Mouse (Mus musculus) heart, postnatal 36 days (tissue): ENCODE data around the gene Kbtbd12. TPM values are rescaled to one million over a fixed set of nuclear protein-coding genes. Genes with fewer than 3 reads are reported as not detected.

Source experiments
- DNase-seq, 2 experiments: peaks; one replicate each; pipeline ENCODE4 v3.0.0; 2021 to 2022
- intact Hi-C: fragments of 180-260 bp; cut with DNase I; formaldehyde crosslinking; loops from one replicate; pipeline ENCODE4 v1.15.1; 2025
- total RNA-seq, 2 experiments: library from RNA; stranded (reverse); gene quantifications; 2 replicates each; pipeline ENCODE4 v1.2.3; 2021

Kbtbd12 gene
- 10 to 100 TPM; 30.3 to 39.1 TPM for total RNA-seq

GRCm38 (mm10) chr6:88637611-88638301 is at the start of gene Kbtbd12:
Gene Kbtbd12 (minus strand): TSS chr6:88637950.
- DNase-seq: no peak
- intact Hi-C loops: no loop called here

GRCm38 (mm10) chr6:88683380-88684053 is 45.8 kb upstream of the Kbtbd12 start:
- no peak for DNase-seq
- intact Hi-C loops: no loop called here

- intact Hi-C loops: no loop called here
- no peak for DNase-seq
Measured at GRCm38 (mm10) chr6:88681026-88681425, 43.3 kb upstream of the Kbtbd12 start.

GRCm38 (mm10) chr6:88677738-88678137 is 40.0 kb upstream of the Kbtbd12 start:
- intact Hi-C loops: no loop called here
- DNase-seq: no peak

- no peak for DNase-seq
- intact Hi-C loops: no loop called here
Measured at GRCm38 (mm10) chr6:88676753-88677736, 39.3 kb upstream of the Kbtbd12 start.

GRCm38 (mm10) chr6:88675815-88676214 is 38.1 kb upstream of the Kbtbd12 start:
- intact Hi-C loops: no loop called here
- DNase-seq: no peak

GRCm38 (mm10) chr6:88662284-88662683 is 24.5 kb upstream of the Kbtbd12 start:
- no peak for DNase-seq
- intact Hi-C loops: no loop called here

GRCm38 (mm10) chr6:88661696-88662095 is 23.9 kb upstream of the Kbtbd12 start:
- DNase-seq: no peak
- intact Hi-C loops: no loop called here

- intact Hi-C loops: no loop called here
Measured at GRCm38 (mm10) chr6:88647564-88648295, 10.0 kb upstream of the Kbtbd12 start.

GRCm38 (mm10) chr6:88644786-88645185 is 7.0 kb upstream of the Kbtbd12 start:
- DNase-seq: no peak
- intact Hi-C loops: no loop called here

More at GRCm38 (mm10) chr6:88647564-88648295, 10.0 kb upstream of the Kbtbd12 start:
- no peak for DNase-seq

- intact Hi-C loops: loop anchor here (2.0 kb wide), 2 partner anchors 75 to 185 kb away; no protein-coding TSS in a partner anchor
- DNase-seq: no peak
Measured at GRCm38 (mm10) chr6:88641346-88641920, 3.7 kb upstream of the Kbtbd12 start.

GRCm38 (mm10) chr6:88640331-88640730 is 2.6 kb upstream of the Kbtbd12 start:
- intact Hi-C loops: loop anchor here (2.0 kb wide), 2 partner anchors 76 to 186 kb away; no protein-coding TSS in a partner anchor
- DNase-seq: no peak

- peak; percentile 7 to 12 for DNase-seq
- intact Hi-C loops: loop anchor here (2.0 kb wide), 2 partner anchors 77 to 187 kb away; no protein-coding TSS in a partner anchor
Measured at GRCm38 (mm10) chr6:88639921-88640320, 2.2 kb upstream of the Kbtbd12 start.

GRCm38 (mm10) chr6:88639372-88639920 is 1.7 kb upstream of the Kbtbd12 start:
- DNase-seq: no peak
- intact Hi-C loops: no loop called here

- intact Hi-C loops: no loop called here
- no peak for DNase-seq
Measured at GRCm38 (mm10) chr6:88638917-88639316, 1.2 kb upstream of the Kbtbd12 start.

GRCm38 (mm10) chr6:88635881-88636754 is 1.6 kb downstream of the Kbtbd12 start:
- no peak for DNase-seq
- intact Hi-C loops: no loop called here

GRCm38 (mm10) chr6:88631293-88631692 is 6.5 kb downstream of the Kbtbd12 start:
- intact Hi-C loops: no loop called here
- DNase-seq: no peak

- DNase-seq: no peak
- intact Hi-C loops: no loop called here
Measured at GRCm38 (mm10) chr6:88630560-88630959, 7.2 kb downstream of the Kbtbd12 start.
